In genomic region chr12:78748113-78748512, GRCm38 (mm10) we compare ENCODE assay signal across 9 mouse cellular contexts. TPM values are rescaled to one million over a fixed set of nuclear protein-coding genes. Genes with fewer than 3 reads are reported as not detected.
DNase-seq lines count a peak whose midpoint lies in the region; ATAC-seq lines count a peak whose summit lies in the region.
"Had no signal": no experiment of that assay in that cellular context is flagged by ENCODE, and none has a peak within 500 bp of the region (broad histone marks: within the 10 kb centered on the region; RNA-seq: fewer than 3 reads in every experiment).

No protein-coding gene starts in this region.

- peak overlapping the region; percentile 99 for H3K4me2 ChIP-seq in forebrain, embryonic 16.5 days (ENCODE audit: low read length)
- peak overlapping the region; percentile 72 for H3K4me2 ChIP-seq in limb, embryonic 11.5 days (ENCODE audit: low read depth, severe bottlenecking)
- peak overlapping the region; percentile 80 for H3K4me2 ChIP-seq in midbrain, embryonic 12.5 days (replicated peaks)

- peak; percentile 11 for DNase-seq in adrenal gland, postnatal 14 days
- no peak for DNase-seq in adrenal gland, adult 2 months
- peak; percentile 1 to 12 for DNase-seq in right cerebral cortex, postnatal 36 days (ENCODE audit: low spot score in 2 of 2)
- DNase-seq in right cerebral cortex, postnatal 4 days = no peak
- no peak for DNase-seq in limb, embryonic 11.5 days (ENCODE audit: low spot score)

- 0 out of 2 replicates have a peak overlapping the region, but pooled peaks have one; percentile 31 for H3K27ac ChIP-seq in forebrain, embryonic 16.5 days (ENCODE audit: low read length)
- H3K27ac ChIP-seq in limb, embryonic 11.5 days (replicated peaks; ENCODE audit: low read depth, low read length) = no peak overlapping the region
- peak overlapping the region; percentile 89; the same call in 1 of the 2 replicates for H3K27ac ChIP-seq in midbrain, embryonic 12.5 days (replicated peaks)

- peak; percentile 2 for ATAC-seq in forebrain, embryonic 16.5 days
- peak; percentile 12 for ATAC-seq in limb, embryonic 11.5 days (ENCODE audit: insufficient number of reproducible peaks, low FRiP score, low TSS enrichment, low read depth)
- ATAC-seq in midbrain, embryonic 12.5 days (ENCODE audit: low FRiP score, low read depth) = peak; percentile 14
- no peak for ATAC-seq in monocyte, adult 5-6 weeks (replicated peaks; ENCODE audit: insufficient number of reproducible peaks, low FRiP score, low TSS enrichment, poor library complexity, severe bottlenecking)

- H3K4me3 ChIP-seq in forebrain, embryonic 16.5 days (replicated peaks; ENCODE audit: low read length) = peak overlapping the region; percentile 78
- peak overlapping the region; percentile 92 for H3K4me3 ChIP-seq in limb, embryonic 11.5 days (ENCODE audit: low read depth, low read length)
- peak overlapping the region; percentile 81 for H3K4me3 ChIP-seq in midbrain, embryonic 12.5 days

- peaks cover 5% of the 10 kb centered on the region for H3K27me3 ChIP-seq in forebrain, embryonic 16.5 days (replicated peaks; ENCODE audit: control insufficient read depth, insufficient read depth, low read length)
- no peaks in the 10 kb centered on the region for H3K27me3 ChIP-seq in limb, embryonic 11.5 days (ENCODE audit: control insufficient read depth, insufficient read depth, low read length)
- peaks cover 3% of the 10 kb centered on the region; the same call in 1 of the 2 replicates for H3K27me3 ChIP-seq in midbrain, embryonic 12.5 days

- H3K9ac ChIP-seq in forebrain, embryonic 16.5 days (replicated peaks; ENCODE audit: low read depth, low read length) = peak overlapping the region; percentile 57
- H3K9ac ChIP-seq in limb, embryonic 11.5 days (ENCODE audit: low read length) = peak overlapping the region; percentile 36; the same call in 1 of the 2 replicates
- H3K9ac ChIP-seq in midbrain, embryonic 12.5 days (replicated peaks) = peak overlapping the region; percentile 61

- no peaks in the 10 kb centered on the region for H3K9me3 ChIP-seq in forebrain, embryonic 16.5 days (ENCODE audit: control insufficient read depth, low read length)
- no peaks in the 10 kb centered on the region for H3K9me3 ChIP-seq in limb, embryonic 11.5 days (ENCODE audit: control insufficient read depth, low read length)
- no peaks in the 10 kb centered on the region for H3K9me3 ChIP-seq in midbrain, embryonic 12.5 days

- peaks cover 6% of the 10 kb centered on the region; the same call in 1 of the 2 replicates for H3K4me1 ChIP-seq in forebrain, embryonic 16.5 days (replicated peaks; ENCODE audit: control insufficient read depth, insufficient read depth, low read length)
- no peaks in the 10 kb centered on the region for H3K4me1 ChIP-seq in limb, embryonic 11.5 days (ENCODE audit: control insufficient read depth, insufficient read depth, low read length)
- H3K4me1 ChIP-seq in midbrain, embryonic 12.5 days = peaks cover 10% of the 10 kb centered on the region

- no peaks in the 10 kb centered on the region for H3K36me3 ChIP-seq in forebrain, embryonic 16.5 days (ENCODE audit: control insufficient read depth, insufficient read depth)
- H3K36me3 ChIP-seq in limb, embryonic 11.5 days (ENCODE audit: control insufficient read depth, insufficient read depth, low read length) = no peaks in the 10 kb centered on the region
- no peaks in the 10 kb centered on the region for H3K36me3 ChIP-seq in midbrain, embryonic 12.5 days

- WGBS in forebrain, embryonic 16.5 days = 0% methylated on average over 10 of the region's 10 CpGs
- WGBS in limb, embryonic 11.5 days = under 1% methylated on average over 10 of the region's 10 CpGs
- WGBS in midbrain, embryonic 12.5 days = under 1% methylated on average over 10 of the region's 10 CpGs

RNA-seq across cellular contexts. Expression of gene Mpp5, which starts 0.6 kb away (rescaled TPM):
- 22.3 TPM in 2 replicates for total RNA-seq in adrenal gland, postnatal 14 days (2021)
- 10 to 100 TPM; 26.9 to 36.3 TPM for total RNA-seq in adrenal gland, adult 2 months (2021)
- 0.33 and 0.36 TPM in 2 replicates for polyA plus RNA-seq in adrenal gland, adult 2 months (2012; rRNA removed)
- polyA plus RNA-seq in forebrain, embryonic 16.5 days (2015; fragmentation: Nextera tagmentation; extraction: Ambion mirVana) = 14.4 and 16.0 TPM in 2 replicates
- 23.4 and 24.1 TPM in 2 replicates for polyA plus RNA-seq in limb, embryonic 11.5 days (2014; fragmentation: Nextera tagmentation; extraction: Ambion mirVana)
- 24.0 and 24.2 TPM in 2 replicates for polyA plus RNA-seq in midbrain, embryonic 12.5 days (2016; fragmentation: Nextera tagmentation; extraction: Ambion mirVana)
- 13.7 to 57.8 TPM (median 16.3 TPM) in 3 replicates for total RNA-seq in monocyte, adult 5-6 weeks (2017)

RNA-seq across cellular contexts. Expression of gene Fam71d, which starts 56.8 kb away (rescaled TPM):
- total RNA-seq in adrenal gland, postnatal 14 days (2021) = 0.85 TPM in 1 of 2 replicates, not detected in the other
- total RNA-seq in adrenal gland, adult 2 months (2021) = under 1 TPM; 0.35 to 0.86 TPM
- not detected in 2 replicates for polyA plus RNA-seq in adrenal gland, adult 2 months (2012; rRNA removed)
- polyA plus RNA-seq in forebrain, embryonic 16.5 days (2015; fragmentation: Nextera tagmentation; extraction: Ambion mirVana) = 0.46 and 0.84 TPM in 2 replicates
- polyA plus RNA-seq in limb, embryonic 11.5 days (2014; fragmentation: Nextera tagmentation; extraction: Ambion mirVana) = not detected in 2 replicates
- polyA plus RNA-seq in midbrain, embryonic 12.5 days (2016; fragmentation: Nextera tagmentation; extraction: Ambion mirVana) = not detected in 2 replicates
- total RNA-seq in monocyte, adult 5-6 weeks (2017) = 2.4 TPM in 1 of 3 replicates, not detected in the others
- total RNA-seq: heart, adult 18-20 months had no signal

Comparison
In these comparisons a context has a peak if more than half of its experiments do, and no peak if none do; other contexts are left out.
1. DNase-seq: peak in adrenal gland, postnatal 14 days (single experiment) and right cerebral cortex, postnatal 36 days (2 of 2); none in adrenal gland, adult 2 months (single experiment), right cerebral cortex, postnatal 4 days (single experiment) and limb, embryonic 11.5 days (single experiment).
2. RNA of gene Mpp5, which starts 0.6 kb away (polyA plus RNA-seq): 23.4 to 24.1 TPM in limb, embryonic 11.5 days, 24.0 to 24.2 TPM in midbrain, embryonic 12.5 days and 14.4 to 16.0 TPM in forebrain, embryonic 16.5 days; 0.33 to 0.36 TPM in adrenal gland, adult 2 months; every median in the first group is over 10 times any median in the second.
3. Peak in every context shown above with its lines, with median percentiles within 50 percentile points of each other: H3K4me2 ChIP-seq, H3K4me3 ChIP-seq and H3K9ac ChIP-seq.